Mouse (Mus musculus) layer of hippocampus, postnatal 10 days (tissue): ENCODE measurements around the gene Zfp292. TPM values are rescaled to one million over a fixed set of nuclear protein-coding genes. Genes with fewer than 3 reads are reported as not detected.
A peak's percentile ranks its signal among the peaks of the same experiment; 100 is the strongest.
"Not testable (repeated sequence)": the region's sequence is repeated elsewhere in the genome, so short reads cannot be mapped to it uniquely, and the experiment has no call there.

Source experiments
- DNase-seq, 2 experiments: peaks; one replicate each; pipeline ENCODE4 v3.0.0; 2021; ENCODE audit warnings: low spot score in 2 of 2
- long read RNA-seq: library from polyadenylated mRNA; stranded (forward); transcript quantifications from one replicate; pipeline ENCODE4 v2.0.0, GENCODE M21; 2023
- total RNA-seq, 2 experiments: library from RNA; stranded (reverse); gene quantifications; 2 replicates each; pipeline ENCODE4 v1.2.3; 2021

Zfp292 gene
- 10 to 100 TPM; 26.1 to 27.7 TPM for total RNA-seq
- long read RNA-seq, partial matches to known transcripts, result 0 of 2 reads
- long read RNA-seq, other reads (novel, unspliced or antisense), result 2 of 2 reads

DNA sequence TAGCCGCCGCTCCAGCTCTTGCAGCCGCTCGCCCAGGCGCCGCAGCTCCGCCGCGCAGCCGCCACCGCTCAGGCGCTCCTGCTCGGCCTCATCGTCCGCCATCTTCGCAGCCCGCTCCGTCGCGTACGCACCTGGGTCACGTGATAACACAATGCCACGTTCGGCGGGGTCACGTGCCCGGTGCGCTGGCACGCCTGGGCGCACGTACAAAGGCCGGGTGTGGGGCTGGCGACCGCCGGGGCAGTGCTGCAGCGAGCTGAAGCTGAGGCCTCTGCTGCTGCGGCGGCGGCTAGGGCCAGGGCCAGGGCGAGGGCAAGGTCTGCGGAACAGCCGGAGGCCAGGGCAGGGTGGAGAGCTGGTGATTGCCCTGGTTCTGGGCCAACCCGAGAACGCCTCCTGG, at the start of gene Zfp292:
TSS of gene Zfp292 (minus strand) at position 143 of the 400 bp plus-strand sequence.
- peak; percentile 91 to 96 for DNase-seq

DNA sequence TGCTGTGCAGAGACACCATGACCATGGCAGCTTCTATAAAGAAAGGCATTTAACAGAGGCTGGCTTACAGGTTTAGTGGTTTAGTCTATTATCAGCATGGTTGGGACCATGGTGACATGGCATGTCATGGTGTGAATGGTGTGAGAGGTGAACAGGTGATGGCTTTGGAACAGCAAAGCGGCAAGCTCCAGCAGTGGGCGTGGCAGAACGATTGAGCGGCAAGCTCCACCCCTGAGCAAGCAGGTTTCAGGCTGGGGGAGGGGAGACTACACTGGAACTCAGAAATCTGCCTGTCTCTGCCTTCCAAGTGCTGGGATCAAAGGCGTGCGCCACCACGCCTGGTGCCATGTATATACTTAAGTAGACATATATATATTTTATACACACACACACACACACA, 45.6 kb upstream of the Zfp292 start:
- DNase-seq, result not testable (repeated sequence)

DNA sequence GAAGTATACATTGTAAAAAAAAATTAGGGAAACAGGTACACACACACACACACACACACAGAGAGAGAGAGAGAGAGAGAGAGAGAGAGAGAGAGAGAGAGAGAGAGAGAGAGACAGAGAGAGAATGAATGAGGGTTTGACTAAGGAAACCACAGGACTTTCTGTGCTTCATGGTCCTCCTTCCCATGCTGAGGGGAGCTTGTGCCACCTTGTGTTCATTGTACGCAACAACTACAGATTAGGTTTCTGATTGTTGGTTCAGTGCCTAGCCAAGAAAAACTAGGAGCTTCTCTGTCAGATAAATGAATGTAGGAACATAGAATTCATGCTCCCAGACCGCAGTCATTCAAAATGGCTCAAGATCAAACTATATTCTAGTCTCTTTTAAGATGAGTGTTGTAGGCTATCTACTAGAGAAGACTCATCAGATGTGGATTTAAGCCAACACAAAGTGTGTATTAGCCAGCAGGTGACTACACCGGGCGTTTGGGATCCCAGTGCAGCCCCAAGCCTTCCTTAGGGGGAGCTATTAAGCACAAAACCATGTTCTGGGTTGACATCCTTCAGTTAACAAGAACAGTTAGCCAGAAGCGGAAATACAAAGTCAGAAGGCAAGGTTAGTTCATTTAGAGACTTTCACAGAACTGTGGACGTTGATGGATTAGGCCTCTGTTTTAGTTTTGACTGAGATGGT, 39.6 kb upstream of the Zfp292 start:
- peak; percentile 46 to 70 for DNase-seq

DNA sequence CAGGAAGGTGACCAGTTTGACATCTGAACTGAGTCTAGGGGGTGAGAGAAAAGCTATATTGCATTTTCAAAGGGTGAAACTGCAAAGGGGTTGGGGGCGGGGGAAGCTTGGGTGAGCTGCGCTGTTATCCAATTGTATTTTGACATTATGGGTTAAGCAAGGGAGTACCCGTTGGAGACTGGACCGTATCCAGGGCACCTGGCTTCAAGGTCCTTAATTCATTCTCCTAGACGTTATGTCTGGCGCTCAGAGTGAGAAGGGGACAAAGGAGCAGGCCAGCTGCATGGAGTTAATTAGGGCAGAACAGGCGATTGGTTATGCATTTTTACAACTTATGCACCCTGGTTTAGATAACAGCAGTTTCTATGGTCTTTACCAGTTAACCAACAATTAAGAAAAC, 34.6 kb upstream of the Zfp292 start:
- DNase-seq, result no peak

DNA sequence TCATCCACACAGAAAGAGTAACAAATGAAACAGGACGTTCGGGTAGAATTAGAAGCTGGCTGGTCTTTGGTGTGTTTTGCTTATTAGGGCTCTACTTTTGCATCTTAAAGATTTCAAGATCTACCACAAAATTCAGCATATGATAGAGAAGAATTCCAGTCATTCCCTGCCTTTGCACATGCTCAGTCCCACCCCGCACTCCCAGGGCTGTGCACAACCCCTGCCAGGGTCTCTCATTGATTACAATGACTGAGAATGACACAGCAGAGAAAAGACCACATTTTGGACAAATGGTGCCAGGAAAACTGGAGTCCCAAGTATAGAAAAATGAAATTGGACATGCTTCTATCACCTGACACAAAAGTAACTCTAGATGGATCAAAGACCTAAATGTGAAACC, 29.4 kb upstream of the Zfp292 start:
- DNase-seq, result no peak

DNA sequence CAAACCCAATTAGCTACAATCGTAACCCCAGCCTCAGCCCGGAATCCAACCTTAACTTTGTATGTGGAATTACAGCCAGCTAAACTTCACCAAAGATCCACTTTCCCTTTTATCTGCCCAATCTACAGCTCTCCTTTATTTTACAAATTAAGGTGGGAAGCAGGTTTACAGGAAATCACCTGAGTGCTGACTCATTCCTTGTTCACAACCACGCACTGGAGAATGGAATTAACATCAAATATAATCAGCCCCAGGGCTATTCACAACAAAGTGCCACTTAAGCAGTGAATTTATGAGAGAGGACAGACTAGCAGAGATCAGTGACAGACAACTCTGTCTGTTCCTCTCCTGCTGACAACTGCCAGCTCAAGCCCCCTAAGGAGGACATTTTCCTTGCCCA, 28.6 kb upstream of the Zfp292 start:
- DNase-seq, result no peak

DNA sequence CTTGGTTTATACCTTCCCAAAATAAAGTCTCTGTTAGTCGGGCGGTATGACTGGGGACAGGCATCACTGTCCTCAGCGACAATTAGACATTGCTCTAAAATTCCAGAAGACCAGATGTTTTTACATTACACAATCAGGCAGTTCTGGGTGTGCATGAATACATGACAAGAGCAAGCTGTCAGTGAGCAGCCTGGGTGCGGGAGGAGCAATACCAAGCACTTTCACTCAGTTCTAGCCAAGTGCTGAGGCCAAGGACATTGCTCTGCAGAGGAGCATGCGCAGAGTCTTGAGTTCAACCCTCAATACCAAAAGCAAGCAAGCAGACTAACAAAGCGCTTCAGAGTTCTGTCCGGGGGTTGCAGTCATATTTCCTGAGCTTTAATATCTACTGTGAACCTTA, 25.4 kb upstream of the Zfp292 start:
- DNase-seq, result no peak

GRCm38 (mm10) chr4:34907026-34907425, 24.3 kb upstream of the Zfp292 start:
- DNase-seq, result no peak

- DNase-seq, result no peak
These were observed 23.4 kb upstream of the Zfp292 start for GRCm38 (mm10) chr4:34906151-34906550.

DNA sequence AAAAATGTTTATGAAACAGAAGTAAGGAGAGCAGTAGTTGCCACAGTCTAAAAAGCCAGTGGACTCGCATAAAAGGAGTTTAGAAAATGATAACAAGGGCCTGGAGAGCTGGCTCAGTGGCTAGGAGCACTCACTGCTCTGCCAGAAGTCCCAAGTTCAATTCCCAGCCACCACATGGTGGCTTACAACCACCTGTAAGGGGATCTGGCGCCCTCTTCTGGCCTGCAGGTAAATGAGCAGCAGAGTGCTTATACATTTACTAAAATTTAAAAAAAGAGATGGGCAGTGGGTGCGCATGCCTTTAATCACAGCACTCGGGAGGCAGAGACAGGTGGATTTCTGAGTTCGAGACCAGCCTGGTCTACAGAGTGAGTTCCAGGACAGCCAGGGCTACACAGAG, 22.6 kb upstream of the Zfp292 start:
- no peak for DNase-seq

GRCm38 (mm10) chr4:34901582-34901981, 18.8 kb upstream of the Zfp292 start:
- not testable (repeated sequence) for DNase-seq

DNA sequence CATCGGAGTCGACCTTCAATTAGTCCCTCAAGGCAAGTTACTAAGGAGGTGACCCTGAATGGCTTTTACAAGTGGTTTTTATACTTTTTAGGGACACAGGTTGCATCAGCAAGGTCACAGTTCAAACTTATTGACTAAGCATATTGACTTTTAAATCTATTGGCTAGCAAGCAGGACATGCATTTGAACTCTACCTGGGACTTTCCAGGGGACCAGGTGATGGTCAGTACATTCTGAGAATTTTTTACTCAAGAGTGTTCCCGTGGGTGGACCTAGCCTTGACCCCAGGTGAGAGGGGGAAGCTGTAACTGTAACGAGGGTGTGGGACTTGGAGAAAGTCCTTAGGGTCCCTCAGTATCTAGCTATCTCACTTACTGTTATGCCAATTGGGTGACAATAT, 18.4 kb upstream of the Zfp292 start:
- DNase-seq, result no peak

- peak; percentile 17 to 39 for DNase-seq
These were observed 17.4 kb upstream of the Zfp292 start for GRCm38 (mm10) chr4:34900155-34900554.

DNA sequence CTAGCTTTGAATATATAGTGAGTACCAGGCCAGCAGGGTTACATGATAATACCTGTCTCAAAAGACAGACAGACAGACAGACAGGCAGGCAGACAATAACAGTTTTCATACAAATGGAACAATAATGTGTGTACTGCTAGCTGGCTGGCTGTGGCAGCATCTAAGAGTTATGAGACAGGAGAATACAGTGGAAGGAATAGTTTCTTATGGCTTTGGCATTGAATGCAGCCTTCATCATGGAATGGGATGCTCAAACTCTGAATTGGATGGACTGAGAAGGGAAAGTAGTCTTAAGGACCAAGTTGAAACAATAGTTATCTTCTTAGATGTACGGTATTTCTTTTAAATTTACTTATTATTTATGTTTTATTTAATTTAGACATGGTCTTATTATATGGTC, 16.6 kb upstream of the Zfp292 start:
- no peak for DNase-seq

DNA sequence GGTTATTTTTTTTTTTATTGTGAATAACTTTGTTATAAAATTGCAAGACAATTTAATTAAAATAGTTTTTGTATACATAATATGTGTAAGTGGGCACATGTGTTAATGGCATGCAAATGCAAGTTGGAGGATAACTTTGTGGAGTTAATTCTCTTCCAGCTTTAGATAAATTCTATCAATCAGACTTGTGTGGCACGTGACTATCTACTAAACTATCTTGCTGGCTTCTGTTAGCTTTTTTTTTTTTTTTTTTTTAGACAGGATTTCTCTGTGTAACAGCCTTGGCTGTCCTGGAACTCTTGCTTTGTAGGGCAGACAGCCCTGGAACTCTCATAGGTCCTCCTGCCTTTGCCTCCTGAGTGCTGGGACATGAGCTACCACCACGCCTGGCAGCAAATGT, 15.7 kb upstream of the Zfp292 start:
- DNase-seq, result no peak

GRCm38 (mm10) chr4:34893479-34893878, 10.7 kb upstream of the Zfp292 start, which contains the start of gene Cga:
Cga (plus strand) TSS chr4:34893779.
- no peak for DNase-seq

- DNase-seq, result no peak
These were observed 7.0 kb upstream of the Zfp292 start for GRCm38 (mm10) chr4:34889812-34890185.

DNA sequence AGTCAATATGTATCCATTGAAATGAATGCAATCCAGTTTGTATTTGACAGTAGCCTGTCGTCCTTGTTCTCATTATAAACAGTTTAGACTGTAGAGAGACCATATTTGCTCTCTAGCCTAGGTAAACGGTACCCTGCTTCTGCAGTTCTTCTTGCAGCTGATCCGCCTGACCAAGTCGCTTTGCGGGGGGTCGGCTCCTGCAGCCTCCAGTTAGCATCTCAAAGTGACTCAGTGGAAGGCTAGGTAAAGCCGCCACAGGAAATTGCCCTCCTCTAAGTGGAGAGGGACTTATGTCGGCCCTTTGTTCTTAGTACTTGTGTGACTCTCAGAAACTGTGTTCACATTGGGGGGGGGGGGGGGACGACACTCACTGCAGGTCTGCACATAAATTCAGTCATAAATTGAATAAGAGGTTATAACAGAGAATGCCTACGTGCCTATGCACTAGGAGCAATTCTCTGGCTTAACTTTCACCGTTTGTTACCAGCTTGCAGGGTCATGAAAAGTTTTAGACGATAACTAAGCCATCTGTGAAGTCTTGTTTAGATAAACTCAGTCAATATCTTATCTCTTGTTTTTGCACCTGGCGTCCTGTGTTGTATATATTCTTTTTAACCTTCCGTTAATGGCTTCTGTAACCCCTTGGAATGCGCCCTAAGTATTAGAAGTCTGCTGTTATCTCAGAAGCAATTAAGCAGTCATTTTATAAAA, 6.5 kb upstream of the Zfp292 start:
- no peak for DNase-seq

DNA sequence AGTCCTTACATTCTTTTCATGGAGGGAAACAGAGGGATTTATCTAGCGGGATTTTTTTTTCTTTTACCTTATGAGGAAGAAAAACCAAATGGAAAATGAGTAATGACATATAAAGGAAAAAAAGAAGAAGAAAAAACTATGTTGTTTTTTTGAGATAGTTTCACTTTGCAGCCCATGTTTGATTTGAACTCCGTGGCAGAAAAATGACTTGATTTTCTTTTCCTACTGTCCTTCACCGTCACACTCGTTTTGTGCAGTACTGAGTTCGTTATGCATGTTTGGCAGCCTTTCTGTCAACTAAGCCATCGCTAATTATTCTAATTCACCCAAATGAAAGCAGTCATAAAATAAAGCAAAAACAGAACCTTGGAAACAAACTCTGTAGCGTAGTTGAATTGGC, 4.5 kb upstream of the Zfp292 start:
- no peak for DNase-seq

GRCm38 (mm10) chr4:34886490-34887111, 3.8 kb upstream of the Zfp292 start:
- DNase-seq, result peak; percentile 71 to 82

DNA sequence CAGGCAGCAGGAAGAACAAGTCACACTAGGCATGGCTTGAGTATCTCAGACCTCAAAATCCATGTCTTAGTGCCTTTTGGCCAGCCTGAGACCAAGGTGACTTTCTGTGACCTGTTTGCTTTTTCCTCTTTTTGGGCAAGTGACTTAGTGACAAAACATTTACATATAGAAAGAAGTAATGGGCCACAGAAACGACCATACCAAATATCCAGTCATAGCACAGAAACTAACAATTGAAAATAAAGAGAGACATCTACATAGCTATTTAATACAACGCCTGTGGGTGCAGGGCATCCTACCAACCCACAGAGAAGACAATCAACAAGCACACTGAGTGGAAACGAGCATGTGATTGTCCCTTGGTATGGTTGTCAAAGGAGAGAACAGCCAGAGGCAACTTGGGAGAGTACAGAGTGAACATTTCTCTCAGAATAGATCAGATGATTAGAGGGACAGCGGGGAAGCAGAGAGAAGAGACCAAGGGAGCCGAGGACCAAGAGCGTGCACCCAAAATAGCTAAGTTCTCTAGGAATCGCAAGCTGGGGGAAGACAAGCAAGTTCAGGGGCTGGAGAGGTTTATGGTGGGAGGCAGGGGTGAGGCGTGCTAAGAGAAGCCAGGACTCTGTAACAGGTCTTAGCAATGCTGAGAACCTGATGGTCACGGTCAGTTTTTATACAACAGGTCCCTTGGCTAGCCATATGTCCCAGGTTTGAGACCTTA, 3.0 kb upstream of the Zfp292 start:
- DNase-seq, result no peak
